Mouse (Mus musculus): ENCODE results near the gene Ttf1.

Gene Ttf1

GRCm38 (mm10) chr2:29060135-29060597 lies at the start of gene Ttf1:
TSS of gene Ttf1 (plus strand) at chr2:29060262.
- in situ Hi-C loops (cut with MboI; ENCODE audit: low sequenced_read_pairs), result no loop called here

GRCm38 (mm10) chr2:29012523-29012922 lies 47.5 kb upstream of the Ttf1 start:
- in situ Hi-C loops (cut with MboI; ENCODE audit: low sequenced_read_pairs), result no loop called here

- in situ Hi-C loops (cut with MboI; ENCODE audit: low sequenced_read_pairs), result no loop called here
These were observed 43.2 kb upstream of the Ttf1 start for GRCm38 (mm10) chr2:29016599-29017587.

- in situ Hi-C loops (cut with MboI; ENCODE audit: low sequenced_read_pairs), result no loop called here
These were observed 41.4 kb upstream of the Ttf1 start for GRCm38 (mm10) chr2:29018680-29019079.

GRCm38 (mm10) chr2:29021025-29021424 lies 39.0 kb upstream of the Ttf1 start:
- in situ Hi-C loops (cut with MboI; ENCODE audit: low sequenced_read_pairs), result no loop called here

- in situ Hi-C loops (cut with MboI; ENCODE audit: low sequenced_read_pairs), result no loop called here
These were observed 37.1 kb upstream of the Ttf1 start for GRCm38 (mm10) chr2:29023001-29023400.

- in situ Hi-C loops (cut with MboI; ENCODE audit: low sequenced_read_pairs), result no loop called here
These were observed 34.8 kb upstream of the Ttf1 start for GRCm38 (mm10) chr2:29025284-29025683.

GRCm38 (mm10) chr2:29030048-29030734 lies 29.9 kb upstream of the Ttf1 start:
- in situ Hi-C loops (cut with MboI; ENCODE audit: low sequenced_read_pairs), result no loop called here

- in situ Hi-C loops (cut with MboI; ENCODE audit: low sequenced_read_pairs), result no loop called here
These were observed 28.1 kb upstream of the Ttf1 start for GRCm38 (mm10) chr2:29031951-29032350.

GRCm38 (mm10) chr2:29034542-29035475 lies 25.3 kb upstream of the Ttf1 start:
- in situ Hi-C loops (cut with MboI; ENCODE audit: low sequenced_read_pairs), result no loop called here

GRCm38 (mm10) chr2:29035698-29036097 lies 24.4 kb upstream of the Ttf1 start:
- in situ Hi-C loops (cut with MboI; ENCODE audit: low sequenced_read_pairs), result no loop called here

- in situ Hi-C loops (cut with MboI; ENCODE audit: low sequenced_read_pairs), result loop anchor here (10.0 kb wide), 1 partner anchor 285 kb away; no protein-coding TSS in a partner anchor
These were observed 20.3 kb upstream of the Ttf1 start for GRCm38 (mm10) chr2:29039741-29040140.

- in situ Hi-C loops (cut with MboI; ENCODE audit: low sequenced_read_pairs), result loop anchor here (10.0 kb wide), 1 partner anchor 286 kb away; no protein-coding TSS in a partner anchor
These were observed 19.2 kb upstream of the Ttf1 start for GRCm38 (mm10) chr2:29040594-29041476.

- in situ Hi-C loops (cut with MboI; ENCODE audit: low sequenced_read_pairs), result loop anchor here (10.0 kb wide), 1 partner anchor 287 kb away; no protein-coding TSS in a partner anchor
These were observed 18.6 kb upstream of the Ttf1 start for GRCm38 (mm10) chr2:29041477-29041768.

- in situ Hi-C loops (cut with MboI; ENCODE audit: low sequenced_read_pairs), result loop anchor here (10.0 kb wide), 1 partner anchor 287 kb away; no protein-coding TSS in a partner anchor
These were observed 17.9 kb upstream of the Ttf1 start for GRCm38 (mm10) chr2:29042124-29042523.

- in situ Hi-C loops (cut with MboI; ENCODE audit: low sequenced_read_pairs), result loop anchor here (10.0 kb wide), 1 partner anchor 291 kb away; no protein-coding TSS in a partner anchor
These were observed 13.9 kb upstream of the Ttf1 start for GRCm38 (mm10) chr2:29046151-29046550.

GRCm38 (mm10) chr2:29051932-29052331 lies 8.1 kb upstream of the Ttf1 start:
- in situ Hi-C loops (cut with MboI; ENCODE audit: low sequenced_read_pairs), result loop anchor here (5.0 kb wide), 1 partner anchor 130 kb away; no protein-coding TSS in a partner anchor

GRCm38 (mm10) chr2:29052943-29053454 lies 7.1 kb upstream of the Ttf1 start:
- in situ Hi-C loops (cut with MboI; ENCODE audit: low sequenced_read_pairs), result loop anchor here (5.0 kb wide), 1 partner anchor 131 kb away; no protein-coding TSS in a partner anchor
